Mouse (Mus musculus) olfactory bulb, adult 2 months (tissue): Measurements from ENCODE around the gene Scn4b.

Source experiments
- CTCF ChIP-seq: fragments of 200-500 bp; IDR thresholded peaks from 2 replicates; pipeline ENCODE4 v1.5.1; 2012; ENCODE audit warnings: low read depth, mild to moderate bottlenecking, low read length, moderate library complexity; ENCODE audit not compliant: insufficient read depth
- POLR2A ChIP-seq: fragments of 200-500 bp; IDR thresholded peaks from 2 replicates; pipeline ENCODE4 v1.6.1; 2012; ENCODE audit warnings: mild to moderate bottlenecking, low read depth, low read length, moderate library complexity; ENCODE audit not compliant: insufficient read depth

- TF ChIP-seq CTCF: no peak
- no peak for TF ChIP-seq POLR2A
Observed at GRCm38 (mm10) chr9:45090811-45091210, 47.4 kb upstream of the Scn4b start.
